Mouse (Mus musculus) T-helper 1 cell (primary cell): ENCODE data around the gene Hnrnpa1.

ENCODE experiments used
- in situ Hi-C: fragments of 300-600 bp; cut with MboI, MseI; formaldehyde crosslinking; loops from one replicate; pipeline ENCODE4 v1.15.1; 2025; ENCODE audit warnings: high pct_unique_total_duplicates

Hnrnpa1 gene

DNA sequence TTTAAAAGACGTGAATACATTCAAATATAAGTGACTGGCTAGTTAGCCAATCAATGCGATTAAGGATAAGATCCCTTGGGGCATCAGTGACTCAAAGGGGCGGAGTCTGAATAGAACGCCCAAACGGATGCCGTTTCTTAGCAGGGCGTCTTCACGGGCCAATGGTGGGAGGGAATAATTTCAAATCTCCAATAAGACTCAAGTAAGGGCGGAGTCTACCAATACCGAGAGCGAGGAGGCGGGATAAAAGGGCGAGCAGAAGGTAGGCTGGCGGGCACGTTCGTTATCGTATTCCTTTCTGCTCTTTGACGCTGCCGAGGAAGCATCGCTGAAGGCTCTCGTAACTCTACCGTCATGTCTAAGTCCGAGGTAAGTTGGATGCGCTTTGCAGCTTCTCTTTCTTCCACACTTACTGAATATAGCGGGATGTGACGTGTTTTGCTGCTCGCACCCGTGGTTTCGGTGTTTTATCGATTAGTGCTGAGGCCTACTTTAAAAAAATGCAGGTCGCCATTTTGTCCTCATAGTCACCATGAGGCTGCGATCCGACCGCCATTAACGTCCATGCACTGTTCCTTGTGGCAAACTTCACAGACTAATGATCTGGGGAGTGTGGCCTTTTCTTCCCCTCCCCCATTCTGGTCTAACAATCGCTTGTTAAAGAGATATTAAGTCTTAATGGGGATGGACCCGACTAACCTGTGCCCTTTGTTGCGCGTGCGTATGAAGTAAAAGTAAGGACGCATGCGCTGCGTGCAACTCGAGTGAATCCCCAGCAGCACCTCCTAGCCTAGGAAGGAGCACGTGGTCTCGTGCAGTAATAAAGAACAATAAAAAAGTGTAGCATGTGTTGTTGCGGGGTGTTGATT is at the start of gene Hnrnpa1:
Gene Hnrnpa1 (plus strand): TSS at position 273 of the 869 bp plus-strand sequence.
- in situ Hi-C loops: no loop called here

DNA sequence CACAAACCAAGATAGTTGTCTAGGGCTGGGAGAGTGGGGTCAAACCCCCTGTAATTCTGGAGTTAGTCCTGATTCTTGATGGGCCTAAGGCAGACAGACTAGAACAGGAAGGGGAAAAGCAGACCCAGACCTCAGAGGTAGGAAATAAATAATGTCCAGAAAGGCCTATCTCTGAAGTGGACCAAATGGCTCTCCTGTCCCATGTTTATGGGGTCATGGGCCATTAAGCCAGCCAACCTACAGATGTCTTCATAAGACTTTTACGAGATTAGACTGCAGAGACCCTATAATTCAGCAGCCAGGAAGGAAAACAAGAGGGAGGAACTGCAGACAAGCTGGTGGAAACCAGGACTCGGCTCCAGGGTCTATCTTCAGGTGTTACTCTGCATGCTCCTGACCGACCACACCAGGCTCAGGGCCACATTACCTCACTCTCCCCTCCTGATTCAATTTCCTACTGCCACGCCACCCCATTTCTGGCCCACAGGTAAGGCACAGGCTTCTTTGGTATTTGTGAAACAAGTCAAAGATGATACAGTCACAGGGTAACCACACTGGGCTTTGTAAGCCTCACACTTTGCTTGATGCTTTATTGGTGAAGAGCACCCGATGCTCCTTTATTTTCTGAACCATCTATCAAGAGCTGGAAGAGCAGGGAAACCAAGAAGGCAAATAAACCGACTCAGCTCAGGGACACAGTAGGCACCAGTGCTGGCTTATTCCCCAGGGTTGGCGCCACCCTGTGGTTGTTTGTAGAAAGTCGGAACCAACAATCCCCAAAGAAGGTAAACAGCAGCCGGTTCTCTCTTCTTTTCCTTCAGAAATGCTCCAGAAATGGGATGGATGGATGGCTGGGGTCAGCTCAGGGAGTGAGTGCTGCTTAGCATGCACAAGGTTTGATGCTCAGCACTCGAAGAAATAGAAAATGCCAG is 49.4 kb upstream of the Hnrnpa1 start:
- in situ Hi-C loops: no loop called here

DNA sequence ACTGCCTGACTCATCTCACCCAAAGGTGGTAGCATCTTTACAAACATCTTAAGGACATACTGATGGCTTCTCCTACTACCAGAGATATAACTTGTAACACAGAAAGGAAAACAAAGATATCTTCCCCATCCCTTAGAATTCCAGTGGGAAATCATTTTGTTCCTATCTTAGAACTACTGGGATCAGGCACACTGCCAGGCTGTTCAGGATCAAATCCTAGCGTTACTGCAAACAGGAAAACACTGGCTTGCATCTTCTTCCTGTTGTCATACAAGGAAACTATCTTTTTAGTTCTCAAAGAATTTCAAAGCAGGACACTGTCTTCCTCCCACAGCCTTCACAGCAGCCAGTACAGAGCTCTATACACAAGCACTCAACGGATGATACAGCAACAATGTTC is 46.6 kb upstream of the Hnrnpa1 start:
- in situ Hi-C loops: no loop called here

DNA sequence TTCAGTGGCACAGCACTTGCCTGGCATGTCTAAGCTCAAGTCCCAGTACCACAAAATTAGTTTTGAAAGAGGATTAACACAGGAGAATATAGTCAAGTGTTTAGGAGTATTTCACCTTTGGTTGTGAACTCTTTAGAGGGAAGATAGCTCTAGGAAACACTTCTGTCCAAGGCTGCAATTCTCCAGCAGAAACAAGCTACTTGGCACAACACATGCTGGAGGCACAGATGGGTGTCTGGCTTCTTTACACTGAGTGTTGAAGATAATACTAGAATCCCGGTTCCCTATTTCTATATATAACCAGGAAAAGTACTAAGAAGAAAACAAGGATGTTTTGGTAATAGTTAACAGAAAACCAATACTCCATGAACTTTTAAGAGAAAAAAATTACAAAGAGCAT is 43.4 kb upstream of the Hnrnpa1 start:
- in situ Hi-C loops: no loop called here

DNA sequence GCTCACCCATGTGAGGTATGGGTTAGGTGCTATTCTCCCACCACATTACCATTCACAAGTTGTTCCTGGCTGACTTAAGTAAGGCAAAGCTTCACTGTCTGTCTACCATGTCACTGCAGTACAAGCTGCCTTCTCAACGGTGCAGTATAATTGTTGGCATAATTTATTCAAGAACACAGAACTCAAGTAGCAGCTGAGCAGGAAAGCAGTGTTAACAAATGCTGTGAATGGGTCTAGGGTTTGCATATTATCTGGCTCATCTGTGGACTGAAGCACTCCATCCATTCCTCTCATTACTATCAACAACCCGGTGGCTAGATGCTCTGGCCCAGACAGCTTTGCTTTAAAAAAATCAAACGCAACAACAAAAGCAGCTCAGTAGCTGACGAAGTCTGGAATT is 42.4 kb upstream of the Hnrnpa1 start:
- in situ Hi-C loops: no loop called here

DNA sequence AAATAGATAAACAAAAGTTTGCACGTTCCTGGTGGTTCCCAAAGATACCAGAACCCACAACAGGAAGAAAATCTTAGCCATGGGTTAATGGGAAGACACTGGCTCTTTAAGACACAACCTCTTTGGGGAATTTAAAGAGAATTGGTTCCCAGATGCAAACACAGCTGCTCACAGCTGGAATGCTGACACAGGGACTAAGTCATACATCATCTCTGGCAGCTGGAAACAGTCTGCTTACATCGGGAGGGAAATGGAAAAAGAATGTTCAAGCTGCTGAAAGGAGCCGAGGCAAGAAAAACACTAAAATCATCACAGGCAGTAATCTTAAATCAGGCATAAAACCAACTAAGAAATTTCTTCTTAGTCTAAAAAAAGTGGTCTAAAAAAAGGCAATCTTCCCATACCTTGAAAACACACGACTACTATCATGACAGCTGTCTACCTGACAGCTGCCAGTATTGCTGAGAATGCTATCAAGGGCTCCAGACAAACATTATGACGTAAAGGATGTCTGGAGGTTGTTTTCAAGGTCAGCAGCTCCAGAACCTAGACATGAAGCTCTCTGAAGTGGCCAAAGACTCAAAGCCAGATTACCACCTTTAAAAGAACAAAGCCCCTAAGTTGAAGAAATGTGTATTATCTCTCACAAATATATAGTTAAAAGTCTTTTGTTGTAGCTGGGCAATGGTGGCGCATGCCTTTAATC is 38.0 kb upstream of the Hnrnpa1 start:
- in situ Hi-C loops: no loop called here

DNA sequence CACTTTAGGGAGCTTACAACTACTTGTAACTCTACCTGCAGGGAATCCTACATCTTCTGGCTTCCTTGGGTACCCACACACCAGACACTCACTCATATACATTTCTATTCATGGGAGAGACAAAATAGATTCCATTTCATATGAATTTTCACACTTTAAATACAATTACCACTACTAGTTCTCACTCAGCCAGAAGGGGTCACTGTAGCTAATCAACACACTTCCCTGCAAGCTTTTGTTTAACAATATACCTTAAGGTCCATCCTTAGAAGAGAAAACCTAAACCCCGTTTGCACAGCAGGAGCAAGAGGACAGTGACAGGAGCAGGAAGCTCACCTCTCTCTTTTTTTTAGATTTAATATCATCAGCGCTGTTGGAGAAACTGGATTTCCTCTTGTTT is 35.1 kb upstream of the Hnrnpa1 start:
- in situ Hi-C loops: no loop called here

DNA sequence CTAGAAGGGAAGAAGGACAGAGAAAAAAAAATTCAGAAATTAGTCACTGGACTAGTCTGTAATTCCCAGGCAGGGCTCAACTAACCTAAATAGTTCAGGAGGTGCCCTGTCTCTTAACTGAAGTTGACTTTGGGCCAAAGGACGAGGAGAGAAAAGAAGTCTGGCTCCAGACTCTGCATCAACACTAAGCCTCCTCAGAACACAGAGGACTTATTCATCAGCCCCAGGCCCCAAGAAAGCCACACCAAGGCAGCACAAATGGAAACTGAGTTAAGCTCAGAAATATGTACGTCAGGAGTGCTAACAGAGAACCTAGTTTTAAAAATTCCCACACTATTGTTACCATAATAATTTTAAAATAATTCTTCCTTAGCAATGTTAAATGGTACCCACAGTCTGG is 26.1 kb upstream of the Hnrnpa1 start:
- in situ Hi-C loops: no loop called here

DNA sequence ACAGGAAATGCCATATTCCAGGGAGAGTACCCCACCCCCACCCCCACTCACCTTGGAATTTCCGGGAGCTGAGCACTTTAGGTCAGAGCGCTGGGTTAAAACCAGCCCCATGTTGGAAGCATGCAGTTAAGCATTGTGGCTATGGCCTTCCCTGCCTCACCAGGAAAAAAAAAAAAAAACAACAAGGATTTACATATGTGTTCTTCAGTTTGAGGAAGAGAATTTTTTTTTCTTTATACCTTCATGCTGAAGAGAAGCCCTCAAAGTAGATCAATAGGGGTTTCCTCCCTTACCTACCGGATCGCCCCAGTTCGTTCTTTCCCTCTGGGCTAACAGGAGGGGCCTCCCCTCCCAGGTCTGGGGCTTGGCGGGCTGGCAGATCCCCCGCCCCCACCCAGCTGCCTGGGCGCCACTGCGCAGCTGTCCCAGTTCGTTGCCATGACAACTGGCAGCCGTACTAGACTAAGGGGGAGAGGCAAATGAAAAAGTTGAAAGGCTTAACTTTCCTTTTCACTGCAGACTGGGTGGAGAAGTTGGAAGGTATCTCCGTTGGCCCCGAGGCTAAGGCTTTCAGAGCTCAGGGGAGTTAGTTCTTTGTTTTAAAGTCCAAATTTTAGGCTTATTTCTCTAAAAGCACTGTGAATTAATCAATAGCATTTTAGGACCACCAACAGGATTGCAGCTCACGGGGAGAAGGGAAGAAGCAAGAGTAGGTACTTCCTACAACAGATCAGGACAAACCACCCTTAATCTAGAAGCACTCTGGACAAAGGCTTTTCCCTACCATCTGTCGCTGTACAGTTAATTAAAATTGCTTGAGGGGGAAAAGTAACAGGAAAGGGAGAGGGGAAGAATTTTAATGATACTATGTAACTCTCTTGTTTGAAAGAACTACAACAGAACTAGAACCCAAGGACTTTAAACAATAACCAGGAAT is 25.0 kb upstream of the Hnrnpa1 start:
- in situ Hi-C loops: no loop called here

DNA sequence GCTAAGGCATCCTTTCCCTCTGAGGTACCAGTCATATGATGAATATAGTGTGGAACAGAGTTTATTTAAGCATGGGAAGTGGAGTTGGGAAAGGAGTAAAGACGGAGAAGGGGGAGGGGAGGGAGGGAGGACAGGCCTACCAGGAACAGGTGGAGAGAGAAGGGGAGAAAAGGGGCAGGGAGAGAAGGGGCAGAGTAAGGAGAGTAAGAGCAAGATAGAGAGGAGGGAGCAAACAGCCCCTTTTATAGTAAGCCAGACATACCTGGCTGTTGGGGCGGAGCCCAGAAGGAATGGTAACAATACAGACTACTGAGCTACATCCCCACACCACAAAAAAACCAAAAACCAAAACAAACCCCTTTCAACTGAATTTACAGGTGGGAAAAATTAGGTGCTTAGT is 24.2 kb upstream of the Hnrnpa1 start:
- in situ Hi-C loops: no loop called here

DNA sequence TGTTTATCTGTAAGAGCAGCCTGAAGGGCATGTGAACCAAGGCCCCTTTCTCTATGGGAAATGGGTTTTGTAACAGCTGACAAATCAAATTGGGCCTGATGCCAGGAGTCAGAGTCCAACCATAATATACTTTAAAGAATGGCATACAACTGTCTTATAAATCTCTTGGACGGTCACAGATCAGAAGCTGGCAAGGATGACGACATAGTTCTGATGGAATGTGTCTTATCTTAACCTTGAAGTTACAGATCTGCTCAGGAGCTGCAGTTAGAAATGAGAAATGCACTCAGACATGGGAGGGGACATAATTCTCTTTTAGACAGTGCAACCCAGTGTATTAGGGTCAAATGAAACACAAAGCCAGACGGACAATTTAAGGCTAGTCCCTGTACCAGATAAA is 19.4 kb upstream of the Hnrnpa1 start:
- in situ Hi-C loops: no loop called here

DNA sequence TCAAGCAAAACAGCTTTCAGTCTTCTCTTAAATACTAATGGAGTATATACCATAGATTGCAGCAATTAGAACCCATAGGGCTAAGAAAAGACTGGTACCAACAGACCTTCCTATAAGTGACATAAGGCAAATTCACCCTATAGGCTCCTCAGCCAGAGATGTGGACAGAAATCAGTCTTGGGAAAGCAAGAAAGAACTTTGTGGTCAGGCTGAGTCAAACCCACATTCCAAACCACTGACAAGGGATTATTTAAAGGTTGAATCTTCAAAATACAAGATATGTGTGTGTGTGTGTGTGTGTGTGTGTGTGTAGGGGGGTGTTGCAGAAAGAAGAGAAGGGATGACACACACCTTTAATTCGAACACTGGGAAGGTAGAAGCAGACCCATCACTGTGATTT is 18.8 kb upstream of the Hnrnpa1 start:
- in situ Hi-C loops: no loop called here

DNA sequence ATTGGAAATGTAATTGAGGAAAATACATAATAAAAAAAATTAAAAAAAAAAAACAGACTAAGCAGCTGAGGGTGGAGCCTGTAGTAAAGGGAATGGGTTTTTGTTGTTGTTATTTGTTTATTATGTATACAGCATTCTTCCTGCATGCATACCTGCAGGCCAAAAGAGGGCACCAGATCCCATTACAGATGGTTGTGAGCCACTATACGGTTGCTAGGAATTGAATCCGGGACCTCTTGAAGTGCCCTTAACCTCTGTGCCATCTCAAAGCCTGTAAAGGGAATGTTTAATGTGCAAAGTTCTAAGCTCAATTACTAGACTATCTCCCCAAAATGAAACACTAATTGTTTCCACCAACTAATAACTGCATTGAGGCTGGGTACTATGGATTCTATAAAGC is 16.1 kb upstream of the Hnrnpa1 start:
- in situ Hi-C loops: no loop called here

DNA sequence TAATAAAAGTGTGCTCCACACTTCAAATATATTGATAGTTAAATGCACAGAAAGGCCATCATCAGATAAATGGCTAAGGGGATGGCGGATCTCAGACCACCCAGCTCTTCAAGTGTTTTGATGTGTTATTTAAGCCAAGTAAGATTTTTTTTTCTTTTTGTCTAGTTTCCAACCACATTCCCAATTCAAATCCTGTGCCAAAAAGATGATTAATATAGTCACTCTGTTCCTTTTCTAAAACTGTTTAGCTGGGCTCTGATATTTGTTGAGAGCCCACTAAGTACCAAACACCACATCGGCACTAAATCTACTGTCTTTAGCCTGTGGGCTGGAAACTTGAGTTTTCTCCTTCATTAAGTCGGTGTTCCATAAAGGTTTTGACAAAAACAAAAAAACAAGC is 13.2 kb upstream of the Hnrnpa1 start:
- in situ Hi-C loops: no loop called here

DNA sequence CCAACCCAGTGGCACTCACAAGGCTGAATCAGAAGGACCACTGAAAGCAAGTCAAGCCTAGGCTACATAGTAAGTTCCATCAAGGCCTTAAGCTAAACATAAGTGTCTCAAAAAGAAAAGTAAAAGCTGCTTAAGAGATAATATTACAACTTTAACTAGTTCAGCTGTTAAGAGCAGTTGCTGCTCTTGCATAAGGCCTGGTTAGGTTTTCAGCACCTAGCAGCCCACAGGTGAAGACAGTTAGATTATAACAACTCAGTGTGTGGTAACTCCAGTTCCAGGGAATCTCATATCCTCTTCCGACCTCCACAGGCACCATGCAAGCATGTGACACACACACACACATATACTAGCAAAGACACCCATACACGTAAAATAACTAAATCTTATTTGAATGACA is 12.7 kb upstream of the Hnrnpa1 start:
- in situ Hi-C loops: no loop called here

DNA sequence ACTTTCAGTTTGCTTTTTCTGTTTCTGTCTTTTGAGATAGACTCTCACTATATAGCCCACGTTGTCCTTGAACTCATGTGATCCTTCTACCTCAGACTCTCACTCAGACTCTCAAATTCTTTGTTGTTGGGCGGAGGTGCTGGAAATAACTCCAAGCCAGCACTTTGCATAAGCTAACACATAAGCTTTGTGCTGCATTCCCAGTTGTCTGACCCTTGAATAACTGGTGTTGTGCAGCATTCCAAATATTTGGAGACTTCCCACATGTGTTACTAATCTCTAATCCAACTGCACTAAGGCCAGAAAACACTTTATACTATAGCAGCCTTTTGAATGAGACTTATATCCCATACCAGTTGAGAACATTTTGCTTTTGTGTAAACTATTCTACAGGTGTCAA is 11.3 kb upstream of the Hnrnpa1 start:
- in situ Hi-C loops: no loop called here

DNA sequence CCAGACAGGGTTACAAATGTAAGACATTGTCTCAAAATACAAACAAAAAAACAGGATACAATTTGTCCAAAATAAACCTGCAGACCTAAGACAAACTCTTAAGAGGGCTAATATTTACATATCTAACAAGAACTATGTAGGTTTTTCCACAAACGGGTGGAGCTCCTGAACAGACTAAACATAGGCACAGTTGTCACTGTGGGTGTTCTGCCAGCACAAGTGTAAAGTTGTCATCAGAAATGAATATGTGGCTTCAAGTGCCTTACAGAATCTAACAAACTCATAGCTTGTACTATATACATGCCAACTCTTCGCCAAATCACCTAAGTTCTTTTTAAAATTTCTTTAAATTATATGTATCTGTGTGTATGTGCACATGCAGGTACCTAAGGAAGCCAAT is 7.1 kb upstream of the Hnrnpa1 start:
- in situ Hi-C loops: no loop called here

DNA sequence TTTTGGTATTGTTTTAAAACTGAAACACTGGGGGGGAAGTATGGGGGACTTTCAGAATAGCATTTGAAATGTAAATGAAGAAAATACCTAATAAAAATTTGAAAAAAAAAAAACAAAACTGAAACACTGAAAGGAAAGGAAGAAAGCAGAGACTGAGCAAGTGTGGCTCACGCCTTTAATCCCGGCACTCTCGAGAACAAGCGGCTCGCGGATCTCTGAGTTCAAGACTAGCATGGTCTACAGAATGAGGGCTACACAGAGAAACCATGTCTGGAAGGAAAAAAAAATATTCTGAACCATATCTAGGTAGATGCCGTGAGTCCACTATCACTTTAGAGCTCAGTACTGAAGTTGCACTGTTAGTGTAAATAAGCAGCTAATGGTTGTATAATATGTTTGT is 2.9 kb upstream of the Hnrnpa1 start:
- in situ Hi-C loops: no loop called here

DNA sequence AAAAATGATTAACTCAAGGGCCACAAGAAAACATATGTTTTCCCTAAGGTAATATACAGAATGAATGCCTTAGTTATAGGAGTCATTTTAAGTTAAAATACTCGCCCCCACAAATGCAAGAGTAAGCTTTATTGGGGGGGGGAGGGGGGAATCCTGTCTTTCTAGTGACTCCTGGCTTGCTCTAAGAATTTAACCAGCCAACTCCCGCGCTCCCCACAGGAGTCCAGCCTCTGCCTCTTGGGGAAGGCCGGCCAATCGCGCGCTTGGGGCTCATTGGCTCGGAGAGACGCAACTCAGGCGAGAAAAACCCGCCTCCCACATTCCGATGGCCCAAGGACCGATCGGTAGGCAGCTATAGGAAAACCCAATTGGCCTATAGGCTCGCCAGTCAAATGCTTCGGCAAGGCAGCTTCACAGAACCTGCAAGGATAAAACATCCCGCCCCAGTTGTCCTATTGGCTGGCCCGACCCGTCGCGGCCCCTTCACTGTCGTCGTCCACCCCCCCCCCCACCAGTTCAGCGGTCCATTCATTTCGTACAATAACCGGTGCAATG is 1.0 kb upstream of the Hnrnpa1 start:
- in situ Hi-C loops: no loop called here

DNA sequence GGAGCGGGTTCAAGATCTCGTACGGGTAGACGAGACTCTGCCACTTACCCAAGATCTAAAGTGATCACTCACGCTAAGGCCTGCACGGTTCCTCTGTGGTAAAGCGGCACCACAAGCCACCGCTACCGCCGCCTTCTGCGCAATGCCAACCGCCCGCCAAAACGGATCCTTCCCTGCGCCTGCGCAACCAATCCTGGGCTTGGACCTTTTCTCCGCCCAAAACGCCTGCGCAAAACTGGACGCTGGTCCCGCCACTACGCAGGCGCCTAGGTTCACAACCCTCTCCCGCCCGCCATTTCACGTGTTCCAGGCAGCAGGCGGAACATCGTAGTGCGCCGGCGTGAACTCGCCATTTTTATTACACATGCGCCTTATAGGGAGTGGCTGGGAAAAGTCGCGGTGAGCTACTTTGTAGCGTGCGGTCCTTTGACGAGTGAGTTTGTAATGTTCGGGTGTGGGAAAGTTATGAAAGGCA is 510 bp upstream of the Hnrnpa1 start, which contains the start of gene Cbx5:
Gene Cbx5 (minus strand): TSS at position 132 of the 475 bp plus-strand sequence.
- in situ Hi-C loops: no loop called here
